Mouse (Mus musculus) liver (tissue): ENCODE data around the gene Fam193a.
A peak's percentile ranks its signal among the peaks of the same experiment; 100 is the strongest.

Experiments used
- DNase-seq: peaks from one replicate; pipeline ENCODE4 v3.0.0-alpha.2; 2020; ENCODE audit warnings: mixed read lengths

The Fam193a gene

DNA sequence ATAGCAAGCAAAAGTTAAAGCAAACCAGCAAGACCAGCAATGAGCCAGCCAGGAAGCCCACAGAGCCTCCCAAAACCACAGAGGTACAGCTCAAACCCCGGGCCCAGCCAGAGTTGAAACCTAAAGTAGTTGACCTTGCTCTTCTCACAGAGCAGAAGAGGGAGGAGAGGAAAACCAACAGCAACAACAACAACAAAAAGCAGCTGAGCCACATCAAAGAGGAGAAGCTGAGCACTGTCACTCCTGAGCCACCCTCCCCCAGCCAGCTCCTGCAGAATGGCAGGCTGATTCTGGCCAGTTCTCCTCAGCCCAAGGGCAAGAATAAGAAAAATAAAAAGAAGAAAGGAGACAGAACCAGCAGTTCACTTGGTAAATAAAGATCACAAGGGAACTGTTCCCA lies 96.3 kb downstream of the Fam193a start:
- no peak for DNase-seq

DNA sequence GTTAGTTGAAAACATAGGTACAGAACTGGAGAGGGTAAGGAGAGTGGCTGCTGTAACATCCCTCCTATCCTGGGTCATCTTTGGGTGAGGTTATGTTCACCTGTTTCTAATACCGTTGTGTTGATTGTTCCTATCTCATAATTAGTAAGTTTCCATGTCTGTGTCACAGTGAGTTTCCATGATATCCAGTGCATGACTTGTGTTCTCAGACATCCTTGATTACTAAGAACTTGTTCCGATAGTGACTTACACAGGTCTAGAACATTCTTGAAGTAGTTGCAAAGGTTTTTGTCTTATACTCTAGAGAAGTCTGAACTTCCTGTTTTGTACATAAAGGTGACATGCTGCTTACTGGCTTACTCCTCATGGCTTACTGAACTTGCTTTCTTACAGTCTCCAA lies 96.9 kb downstream of the Fam193a start:
- DNase-seq, result no peak

- DNase-seq, result peak; percentile 67
These were observed 98.5 kb downstream of the Fam193a start for GRCm38 (mm10) chr5:34468039-34468775.

DNA sequence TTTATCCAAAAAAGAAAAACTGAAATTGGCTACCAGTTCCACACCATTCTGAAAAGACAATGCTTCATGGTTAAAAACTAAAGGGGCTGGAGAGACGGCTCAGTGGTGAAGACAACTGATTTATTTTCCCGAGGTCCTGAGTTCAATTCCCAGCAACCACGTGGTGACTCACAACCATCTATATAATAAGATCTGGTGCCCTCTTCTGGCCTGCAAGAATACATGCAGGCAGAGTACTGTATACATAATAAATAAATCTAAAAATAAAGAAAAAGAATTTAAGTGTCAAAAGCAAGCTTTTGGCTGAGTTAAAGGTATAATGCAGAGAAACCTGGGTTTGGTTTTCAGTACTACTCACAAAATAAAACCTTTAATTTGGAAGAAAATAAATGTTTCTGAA lies 111.2 kb downstream of the Fam193a start:
- DNase-seq, result no peak

- no peak for DNase-seq
These were observed 116.0 kb downstream of the Fam193a start for GRCm38 (mm10) chr5:34485731-34486130.

- DNase-seq, result no peak
These were observed 117.8 kb downstream of the Fam193a start for GRCm38 (mm10) chr5:34487320-34488090.

GRCm38 (mm10) chr5:34488741-34489417 lies 119.1 kb downstream of the Fam193a start:
- DNase-seq, result no peak

GRCm38 (mm10) chr5:34489418-34489787 lies 119.7 kb downstream of the Fam193a start:
- DNase-seq, result no peak

- DNase-seq, result no peak
These were observed 127.0 kb downstream of the Fam193a start for GRCm38 (mm10) chr5:34496745-34497144.

GRCm38 (mm10) chr5:34500886-34501285 lies 131.2 kb downstream of the Fam193a start:
- DNase-seq, result no peak

GRCm38 (mm10) chr5:34501588-34501987 lies 131.9 kb downstream of the Fam193a start:
- DNase-seq, result no peak

- no peak for DNase-seq
These were observed 132.7 kb downstream of the Fam193a start for GRCm38 (mm10) chr5:34502411-34502810.

GRCm38 (mm10) chr5:34502821-34503220 lies 133.1 kb downstream of the Fam193a start:
- no peak for DNase-seq

GRCm38 (mm10) chr5:34512486-34512885 lies 142.8 kb downstream of the Fam193a start:
- no peak for DNase-seq

- peak; percentile 99 for DNase-seq
These were observed 143.9 kb downstream of the Fam193a start, which contains the start of gene Tnip2 for GRCm38 (mm10) chr5:34513466-34514217. TSS of gene Tnip2 (minus strand) at chr5:34513991.

DNA sequence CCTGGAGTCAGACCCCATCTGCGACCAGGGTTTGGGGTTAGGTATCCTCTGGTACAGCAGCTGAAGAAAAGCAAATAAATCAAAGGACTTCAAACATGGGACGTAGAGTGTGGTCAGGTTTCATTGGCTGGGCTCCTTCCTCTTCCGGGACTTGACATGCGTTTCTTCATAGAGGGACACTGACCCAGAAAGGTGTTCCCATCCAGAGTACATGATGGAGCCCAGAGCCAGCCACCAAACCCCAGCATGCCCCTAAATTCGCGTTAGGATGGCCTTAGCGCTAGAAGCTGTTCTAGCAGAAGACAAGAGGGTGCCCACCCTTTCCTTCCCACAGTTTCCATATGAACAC lies 144.5 kb downstream of the Fam193a start:
- DNase-seq, result no peak

- no peak for DNase-seq
These were observed 145.4 kb downstream of the Fam193a start for GRCm38 (mm10) chr5:34515096-34515495.

- peak; percentile 89 for DNase-seq
These were observed 148.2 kb downstream of the Fam193a start for GRCm38 (mm10) chr5:34517913-34518312.

- DNase-seq, result no peak
These were observed 149.7 kb downstream of the Fam193a start for GRCm38 (mm10) chr5:34519389-34519910.

- DNase-seq, result peak; percentile 41
These were observed 150.9 kb downstream of the Fam193a start for GRCm38 (mm10) chr5:34520458-34521209.

DNA sequence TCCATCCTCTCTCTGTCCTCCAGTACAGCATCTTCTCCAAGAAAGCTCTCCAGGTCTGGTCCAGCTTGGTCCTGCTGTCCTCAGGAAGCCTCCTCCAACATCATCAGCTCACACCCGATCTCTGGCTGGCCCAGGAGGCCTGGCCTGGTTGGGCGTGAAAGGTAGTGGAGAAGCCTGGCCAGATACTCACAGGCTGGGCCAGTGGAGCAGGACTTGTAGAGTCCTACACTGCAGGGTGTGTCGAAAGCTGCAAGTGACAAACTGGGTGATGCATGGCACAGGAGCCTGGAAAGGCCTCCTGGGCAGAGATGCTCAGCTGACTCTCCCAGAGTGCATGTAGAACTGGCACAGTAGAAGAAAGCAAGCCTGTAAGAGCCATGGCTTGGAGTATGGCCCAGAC lies 151.6 kb downstream of the Fam193a start:
- DNase-seq, result no peak

GRCm38 (mm10) chr5:34523958-34524485 lies 154.3 kb downstream of the Fam193a start:
- DNase-seq, result no peak
